Mouse (Mus musculus) layer of hippocampus, adult 11-12 months (tissue): Measurements from ENCODE around the gene Prss56.

Experiments used
- DNase-seq: peaks from one replicate; pipeline ENCODE4 v3.0.0; 2022; ENCODE audit warnings: low spot score

Gene Prss56

GRCm38 (mm10) chr1:87183013-87183412 lies at the start of gene Prss56:
Gene Prss56 (plus strand): TSS chr1:87183313.
- DNase-seq, result no peak

DNA sequence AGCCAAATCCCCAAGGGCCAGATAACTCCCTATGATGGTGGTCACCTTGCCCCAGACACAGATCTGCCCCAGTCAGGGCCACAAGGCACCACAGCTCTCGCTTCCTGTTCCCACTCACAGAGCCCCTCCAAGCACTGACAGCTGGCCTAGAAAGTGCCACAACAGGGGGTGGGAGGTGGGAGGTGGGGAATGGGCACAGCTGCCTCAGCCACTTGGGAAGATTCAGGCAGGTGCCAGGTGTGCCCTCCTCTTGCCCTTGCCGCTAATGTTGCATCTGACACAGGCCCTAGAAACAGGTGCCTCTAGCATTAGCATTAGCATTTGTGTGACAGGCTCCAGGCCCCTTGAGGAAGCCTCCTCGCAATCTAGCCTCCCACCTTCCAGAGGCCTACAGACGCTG lies 41.6 kb upstream of the Prss56 start:
- DNase-seq, result no peak

DNA sequence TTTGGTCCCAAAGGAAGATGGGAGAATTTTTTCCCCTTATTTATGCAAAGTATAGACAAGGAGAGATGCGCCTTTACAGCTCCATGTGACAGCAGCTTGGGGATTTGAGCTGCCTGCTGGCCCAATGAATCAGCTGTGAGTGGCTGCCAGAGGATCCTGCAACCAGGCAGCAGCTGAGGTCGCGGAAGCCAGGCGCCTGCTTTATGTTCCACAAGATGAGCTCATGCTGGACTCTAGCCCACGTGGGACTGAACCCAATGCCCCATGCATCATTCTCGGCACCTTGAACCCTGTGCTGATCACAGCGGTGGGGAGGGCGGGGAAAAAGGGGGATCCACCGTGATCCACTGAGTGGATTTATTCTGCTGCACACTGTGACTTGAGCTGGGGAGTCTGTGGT lies 40.7 kb upstream of the Prss56 start:
- no peak for DNase-seq

DNA sequence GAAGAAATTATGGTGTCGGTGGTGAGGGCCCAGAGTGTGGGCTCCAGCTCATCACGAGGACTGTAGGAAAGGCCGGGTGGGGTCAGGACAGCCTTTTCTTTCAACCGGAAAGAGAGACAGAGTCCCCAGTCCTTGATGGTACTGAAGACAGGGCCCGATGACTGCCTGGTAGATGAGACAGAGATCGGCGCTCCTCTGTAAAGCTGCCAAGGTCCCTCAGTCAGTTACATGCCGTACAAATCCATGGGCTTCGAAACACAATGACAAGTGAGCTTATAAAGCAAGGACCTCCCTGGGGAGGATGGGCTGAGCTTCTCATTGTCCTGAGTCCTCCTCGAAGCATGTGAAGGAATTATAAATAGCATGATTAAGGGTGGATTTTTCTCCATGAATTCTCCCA lies 40.0 kb upstream of the Prss56 start:
- DNase-seq, result no peak

DNA sequence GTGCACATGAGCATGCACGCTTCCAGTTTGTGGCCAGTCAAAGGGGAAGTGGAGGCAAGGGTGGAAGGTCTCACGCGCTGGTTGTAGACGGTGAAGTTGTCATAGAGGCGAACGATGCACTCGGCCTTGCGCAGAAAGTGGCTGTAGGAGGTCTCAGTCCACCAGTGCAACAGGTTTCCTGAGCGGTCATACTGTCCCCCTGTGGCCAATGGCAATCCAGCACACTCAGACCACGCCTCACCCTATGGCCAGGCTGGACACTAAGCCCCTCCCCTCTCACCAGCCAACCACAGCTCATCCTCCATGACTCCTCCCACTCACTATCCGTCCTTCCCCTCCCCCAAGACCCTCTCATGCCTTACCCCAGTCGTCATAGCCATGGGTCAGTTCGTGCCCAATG lies 33.7 kb upstream of the Prss56 start:
- DNase-seq, result no peak

DNA sequence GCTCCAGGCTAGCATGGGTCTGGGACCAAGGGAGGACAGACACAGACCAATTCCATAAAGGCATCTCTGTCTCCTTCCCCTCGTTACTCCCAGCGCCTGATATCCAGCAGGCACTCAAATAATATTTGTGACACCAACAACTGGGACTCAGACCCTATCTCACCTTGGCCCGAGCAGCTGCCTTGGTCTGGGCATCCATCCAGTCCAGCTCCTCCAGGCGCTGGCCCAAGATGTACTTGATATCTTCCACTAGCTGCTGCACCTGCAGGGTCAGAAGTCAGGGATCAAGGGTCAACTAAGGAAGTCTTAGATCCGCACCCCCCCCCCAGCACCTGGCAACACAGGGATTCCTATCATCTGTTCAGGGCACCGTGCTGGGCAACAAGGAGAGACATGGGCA lies 31.8 kb upstream of the Prss56 start:
- no peak for DNase-seq

DNA sequence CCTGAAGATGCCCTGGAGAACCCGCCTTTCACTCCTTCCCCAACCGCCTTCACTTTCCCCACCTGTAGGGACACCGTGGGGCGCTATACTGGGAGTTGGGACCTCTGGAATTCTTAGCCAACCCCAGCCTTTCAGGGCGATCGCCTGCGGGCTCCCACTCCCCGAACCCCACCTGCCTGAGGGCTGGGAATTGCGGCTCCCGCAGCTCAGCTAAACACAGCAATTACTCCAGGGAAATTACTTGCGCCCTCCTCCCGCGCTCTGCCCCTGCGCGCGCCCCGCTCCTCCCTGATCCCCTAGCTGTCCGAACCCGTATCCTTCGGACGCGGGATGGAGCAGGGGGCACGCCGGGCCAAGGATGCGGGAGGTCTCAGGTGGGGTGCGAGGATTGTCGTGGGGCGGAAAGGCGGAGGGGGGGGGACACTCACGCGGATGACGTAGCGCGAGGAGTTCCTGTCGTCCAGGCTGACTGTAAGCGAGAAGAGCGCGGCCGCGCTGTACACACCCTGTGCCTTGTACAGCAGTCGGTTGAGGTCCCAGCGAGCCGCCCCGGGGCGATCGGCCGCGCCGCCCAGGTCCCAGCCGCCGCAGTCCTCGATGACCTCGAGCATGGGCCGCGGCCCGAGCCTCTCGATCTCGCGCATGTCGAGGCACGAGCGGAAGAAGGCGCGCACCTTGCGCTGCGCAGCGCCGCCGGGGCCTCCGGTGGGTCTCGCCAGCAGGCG lies 29.2 kb upstream of the Prss56 start:
- no peak for DNase-seq

GRCm38 (mm10) chr1:87154501-87155120 lies 28.5 kb upstream of the Prss56 start:
- DNase-seq, result no peak

- no peak for DNase-seq
Observed at GRCm38 (mm10) chr1:87155531-87156198, 27.4 kb upstream of the Prss56 start.

- DNase-seq, result no peak
Observed at GRCm38 (mm10) chr1:87156199-87156587, 26.9 kb upstream of the Prss56 start, which contains the start of gene Ecel1. Gene Ecel1 (minus strand): TSS chr1:87156521.

DNA sequence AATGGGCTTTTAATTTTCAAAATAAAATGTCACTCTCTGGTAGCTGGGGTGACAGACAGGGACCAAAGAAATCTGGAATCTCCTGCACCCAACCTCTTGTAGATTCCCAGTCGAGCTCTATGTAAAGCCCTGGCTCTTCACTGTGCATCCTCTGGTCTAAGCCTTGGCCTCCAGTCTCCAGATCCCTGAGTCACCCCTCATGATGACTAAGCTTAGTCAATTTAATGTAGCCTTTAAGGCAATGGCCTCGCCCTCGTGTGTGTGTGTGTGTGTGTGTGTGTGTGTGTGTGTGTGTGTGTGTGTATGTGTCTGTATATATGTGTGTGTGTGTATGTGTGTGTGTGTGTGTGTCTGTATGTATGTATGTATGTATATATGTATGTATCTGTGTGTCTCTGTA lies 23.7 kb upstream of the Prss56 start:
- no peak for DNase-seq

DNA sequence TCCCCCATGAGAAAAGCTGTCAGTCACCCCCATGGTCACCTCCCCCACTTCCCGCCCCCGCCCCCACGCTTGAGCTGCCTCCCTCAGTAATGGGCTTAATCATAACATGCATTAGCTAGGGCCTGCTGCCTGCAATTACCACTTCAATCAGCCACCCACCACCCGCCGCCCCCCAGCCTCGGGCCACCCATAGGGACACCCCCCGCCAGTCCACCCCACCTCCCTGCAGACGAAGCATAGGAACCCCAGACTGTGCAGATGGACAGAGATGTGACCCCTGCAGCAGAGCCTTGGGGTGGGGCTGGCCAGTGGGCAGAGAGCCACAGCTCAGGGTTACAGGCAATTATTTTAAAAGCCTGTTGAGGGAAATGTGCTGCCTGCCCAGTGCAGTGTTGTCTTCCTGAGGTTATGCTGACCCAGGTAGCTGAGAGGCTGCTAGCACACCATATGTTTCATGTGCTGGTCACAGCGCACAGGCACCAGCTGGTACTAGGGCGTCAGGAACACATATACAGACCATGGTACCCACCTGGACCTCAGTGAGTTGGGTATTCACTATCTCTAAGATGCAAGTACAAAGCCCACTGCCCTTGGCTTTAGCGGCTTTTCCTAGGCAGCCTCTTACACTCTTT lies 18.8 kb upstream of the Prss56 start:
- no peak for DNase-seq

DNA sequence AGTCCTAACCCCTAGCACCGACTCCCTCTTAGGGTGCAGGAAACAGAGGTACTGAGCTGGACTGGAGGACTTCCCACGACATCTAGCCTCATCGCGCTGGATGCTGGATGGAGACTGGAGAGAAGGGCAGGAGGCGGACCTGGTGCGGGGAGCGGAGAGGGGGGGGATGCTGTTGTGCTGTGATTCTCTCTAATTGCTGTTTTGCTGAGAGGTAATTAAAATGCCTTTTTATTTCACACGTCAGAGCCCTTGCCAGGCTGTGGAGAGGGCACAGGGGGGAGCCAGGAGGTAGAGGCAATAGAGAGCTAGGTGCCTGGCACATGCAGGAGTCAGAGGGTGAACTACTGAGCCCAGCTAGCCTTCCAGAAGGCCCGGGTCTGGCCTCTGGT lies 18.3 kb upstream of the Prss56 start:
- no peak for DNase-seq

DNA sequence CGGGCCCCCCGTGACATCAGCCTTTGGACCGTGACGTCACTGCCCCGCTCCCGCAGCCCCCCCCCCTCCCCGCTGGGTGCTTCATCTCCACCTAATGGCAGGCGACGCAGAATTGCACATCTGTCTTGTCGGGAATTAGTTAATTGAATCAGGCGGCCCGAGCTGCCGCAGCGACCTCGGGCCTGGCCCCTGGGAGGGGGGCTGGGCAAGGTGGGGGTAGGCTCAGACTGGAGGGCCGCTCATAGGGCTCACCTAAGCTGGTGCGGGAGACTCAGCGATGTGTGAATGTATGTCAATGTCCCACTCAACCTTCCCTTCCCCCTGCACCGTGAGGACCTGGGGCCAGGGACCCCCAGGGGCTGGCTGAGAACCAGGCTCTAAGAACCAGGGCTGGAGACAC lies 12.7 kb upstream of the Prss56 start:
- no peak for DNase-seq

GRCm38 (mm10) chr1:87171312-87171711 lies 11.8 kb upstream of the Prss56 start:
- DNase-seq, result no peak

GRCm38 (mm10) chr1:87172316-87172715 lies 10.8 kb upstream of the Prss56 start:
- no peak for DNase-seq

GRCm38 (mm10) chr1:87174006-87174955 lies 8.8 kb upstream of the Prss56 start:
- DNase-seq, result peak; percentile 63

DNA sequence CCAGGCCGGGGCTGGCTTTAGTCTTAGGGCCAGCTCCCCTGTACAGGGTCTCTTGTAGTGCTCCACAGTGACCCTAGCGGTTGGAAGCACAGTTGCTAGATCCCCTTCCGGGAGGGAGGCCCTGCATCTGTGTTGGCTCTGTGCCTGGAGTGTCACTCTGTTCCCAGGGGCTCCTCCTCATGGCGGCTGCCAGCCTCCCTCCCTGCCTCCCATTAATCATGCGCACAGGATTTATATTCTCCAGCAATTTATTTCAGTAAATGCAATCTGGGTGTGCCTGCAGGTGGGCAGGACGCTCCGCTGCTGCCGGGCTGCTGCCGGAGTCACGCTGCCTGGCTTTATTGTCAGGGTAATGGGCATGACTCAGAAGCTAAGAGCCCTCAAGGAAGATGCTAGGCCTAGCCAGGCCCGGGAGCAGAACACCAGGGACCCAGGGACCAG lies 7.2 kb upstream of the Prss56 start:
- peak; percentile 64 for DNase-seq

DNA sequence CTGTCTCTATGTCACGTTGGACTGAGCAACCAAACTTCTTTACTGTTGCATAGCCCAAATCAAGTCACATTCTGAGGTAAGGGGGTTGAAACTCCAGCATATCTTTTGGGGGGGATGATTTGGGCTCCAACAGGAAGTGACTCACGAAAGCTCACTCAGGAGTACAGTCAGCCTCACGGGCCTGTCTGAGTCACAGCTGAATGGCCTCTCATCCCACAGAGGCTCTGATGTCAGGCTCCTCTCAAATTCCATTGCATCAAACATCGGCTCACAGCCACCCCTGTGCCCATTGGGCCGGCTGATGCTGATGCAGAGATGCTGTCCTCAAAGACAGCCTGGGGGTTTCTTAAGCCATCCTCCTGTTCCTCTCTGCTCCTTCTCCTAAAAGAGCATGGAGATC lies 2.2 kb upstream of the Prss56 start:
- DNase-seq, result no peak

DNA sequence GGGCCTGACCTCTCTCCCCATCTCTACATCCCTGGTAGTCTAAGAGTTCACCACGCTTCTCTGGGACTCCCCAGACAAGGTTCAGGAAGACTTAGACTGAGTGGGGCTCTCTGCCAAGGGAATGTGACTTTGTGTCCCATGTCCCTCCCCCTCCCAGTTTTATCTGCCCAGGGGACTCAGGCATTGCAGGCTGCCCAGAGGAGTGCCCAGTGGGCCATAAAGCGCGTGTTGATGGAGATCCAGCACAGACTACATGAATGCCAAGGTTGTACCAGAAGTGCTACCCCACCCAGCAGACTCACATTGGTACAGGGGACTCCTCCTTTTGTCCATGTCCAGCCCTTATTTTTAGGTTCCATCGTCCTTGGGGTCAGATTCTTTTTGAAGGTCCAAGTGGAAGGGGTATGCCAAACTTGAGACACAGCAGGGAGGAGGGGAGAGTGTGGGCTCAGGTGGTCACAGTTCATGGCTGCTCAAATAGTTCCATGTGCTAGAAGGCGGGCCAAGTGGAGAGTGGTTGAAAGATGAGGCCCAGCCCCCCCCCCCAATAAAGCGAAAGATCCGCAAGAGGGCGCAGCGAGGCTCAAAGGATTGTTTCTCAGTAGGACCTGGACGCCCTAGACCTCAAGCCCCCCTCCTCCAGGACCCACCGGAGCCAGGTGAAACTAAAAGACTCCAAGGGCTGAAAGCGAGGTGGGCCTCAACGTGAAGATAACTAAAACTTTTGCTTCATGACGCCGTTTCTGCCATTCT lies 1.1 kb downstream of the Prss56 start:
- no peak for DNase-seq

DNA sequence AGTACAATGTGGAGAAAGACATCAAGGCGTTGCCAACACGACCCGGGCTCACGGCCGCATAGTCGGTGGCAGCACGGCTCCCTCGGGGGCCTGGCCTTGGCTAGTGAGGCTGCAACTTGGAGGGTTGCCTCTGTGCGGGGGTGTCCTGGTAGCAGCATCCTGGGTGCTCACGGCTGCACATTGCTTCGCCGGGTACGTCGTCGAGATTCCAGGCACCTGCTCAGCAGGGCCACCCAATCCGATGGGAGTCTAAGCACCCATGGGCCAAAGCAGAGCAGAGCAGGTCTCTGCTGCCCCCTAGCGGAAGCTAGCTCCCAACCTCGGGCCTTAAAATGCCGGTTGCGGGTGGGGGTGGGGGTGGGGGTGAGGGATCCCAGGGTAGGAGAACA lies 1.6 kb downstream of the Prss56 start:
- peak; percentile 84 for DNase-seq
